Mouse (Mus musculus) urinary bladder, postnatal 25 days (tissue): ENCODE data around the gene Wrnip1.
"Not testable (repeated sequence)": the region's sequence is repeated elsewhere in the genome, so short reads cannot be mapped to it uniquely, and the experiment has no call there.

Experiments
- DNase-seq: peaks from one replicate; pipeline ENCODE4 v3.0.0; 2022; ENCODE audit warnings: low spot score

The Wrnip1 gene

DNA sequence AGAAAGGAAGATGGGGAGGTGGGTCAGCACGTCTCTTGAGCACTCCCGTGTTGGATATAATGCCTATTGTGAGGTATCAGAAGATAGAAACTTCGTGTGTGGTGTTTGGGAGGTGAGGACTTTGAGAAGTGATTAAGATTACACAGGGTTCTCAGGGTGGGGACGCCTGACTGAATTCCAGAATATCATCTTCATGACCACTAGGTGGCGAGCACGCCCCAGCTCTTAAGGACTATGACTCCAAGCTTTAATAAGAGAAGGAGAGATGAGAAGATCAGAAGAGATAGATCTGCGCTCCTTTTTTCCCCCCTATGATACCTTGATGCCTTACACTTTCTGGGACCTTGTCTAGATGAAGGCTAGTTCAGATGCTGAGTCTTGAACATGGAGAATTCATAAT, 50.1 kb downstream of the Wrnip1 start:
- DNase-seq: peak; percentile 34

DNA sequence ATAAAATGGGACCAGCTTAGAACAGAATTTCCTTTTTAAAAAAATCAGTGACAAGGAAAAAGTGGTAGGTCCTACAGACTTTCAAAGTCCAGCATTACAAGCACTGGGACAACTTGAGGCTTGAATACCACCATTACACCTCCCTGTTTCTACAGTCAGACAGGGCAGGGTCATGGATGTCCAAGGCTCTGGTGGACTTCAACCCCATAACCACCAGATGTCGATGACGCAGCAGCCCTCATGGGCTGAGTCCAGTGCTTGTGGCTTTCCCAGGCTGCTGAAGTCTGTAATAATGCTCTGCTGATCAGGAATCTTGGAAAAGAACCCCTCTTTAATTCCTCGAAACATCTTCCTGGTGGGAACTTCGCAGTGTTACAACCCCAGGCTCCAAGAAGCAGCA, 50.7 kb downstream of the Wrnip1 start:
- DNase-seq: no peak

DNA sequence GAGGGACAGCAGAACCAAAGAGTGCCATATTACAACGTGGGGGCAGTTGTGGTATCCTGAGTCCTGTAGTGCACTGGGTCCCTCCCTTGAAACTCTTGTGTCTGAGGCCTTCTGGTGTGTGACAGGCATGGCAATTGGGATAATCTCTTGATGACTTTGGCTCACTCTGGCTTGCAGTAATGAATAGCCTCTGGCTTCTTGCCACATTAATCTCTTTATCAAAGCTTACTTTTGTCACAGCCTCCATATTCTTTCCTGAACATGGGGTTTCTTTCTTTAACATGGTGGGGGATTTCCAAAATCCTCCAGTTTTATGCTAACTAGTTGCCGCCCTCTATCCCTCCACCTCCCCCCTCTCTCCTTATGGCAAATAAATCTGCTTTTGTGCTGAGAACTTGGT, 51.2 kb downstream of the Wrnip1 start:
- DNase-seq: no peak

DNA sequence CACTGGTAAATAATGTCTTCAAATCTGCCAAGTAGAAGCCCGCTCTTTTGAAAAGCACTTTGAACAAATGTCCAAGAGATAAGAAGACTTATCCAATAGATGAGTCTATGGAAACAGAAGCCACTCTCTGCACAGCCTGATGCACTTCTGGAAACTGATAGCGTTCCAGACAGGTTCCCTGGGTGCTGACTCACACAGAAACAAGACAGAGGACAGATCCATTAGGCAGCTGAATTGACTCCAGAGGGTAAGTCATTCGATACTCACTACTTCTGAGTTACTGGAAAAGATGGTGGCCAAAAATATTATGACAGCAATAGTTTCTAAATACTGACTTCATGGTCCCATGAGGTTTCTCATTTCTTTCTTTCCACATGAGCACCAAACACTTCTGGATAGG, 59.0 kb downstream of the Wrnip1 start:
- DNase-seq: no peak

DNA sequence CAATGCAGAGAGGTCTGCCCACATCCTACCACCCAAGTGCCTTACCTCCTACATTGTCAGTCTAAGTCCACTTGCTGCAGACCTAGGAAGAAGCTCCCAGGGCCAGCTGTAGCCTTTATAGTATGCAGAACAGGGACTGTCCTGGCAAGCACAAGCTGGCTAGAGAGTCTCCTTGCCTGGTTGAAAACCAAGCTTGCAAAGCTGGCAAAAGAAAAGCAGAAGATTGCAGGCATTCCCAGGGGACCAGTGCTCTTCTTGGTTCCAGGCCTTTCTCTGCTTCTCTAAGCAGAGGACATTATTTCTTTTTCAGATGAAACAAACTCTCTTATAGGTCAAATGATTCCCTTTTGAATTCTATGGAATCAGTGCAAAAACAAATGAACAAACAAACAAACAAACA, 61.6 kb downstream of the Wrnip1 start:
- no peak for DNase-seq

DNA sequence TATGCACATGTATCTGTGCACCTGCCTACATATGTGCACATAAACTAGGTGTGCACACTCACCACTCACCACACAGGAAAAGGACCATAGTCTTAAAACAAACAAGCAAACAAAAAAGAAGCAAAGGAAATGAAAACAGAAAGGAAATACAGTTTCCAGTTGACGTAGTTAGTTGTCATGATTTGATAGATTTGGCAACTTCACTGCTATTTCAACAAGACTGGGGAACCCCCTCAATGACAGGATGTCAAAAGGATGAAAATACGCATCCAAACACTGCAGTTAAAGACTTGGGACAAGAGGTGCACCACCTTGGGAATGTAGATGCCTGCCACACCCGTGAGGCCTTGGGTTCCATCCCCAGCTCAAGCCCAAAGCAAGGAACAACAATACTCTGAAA, 62.7 kb downstream of the Wrnip1 start:
- not testable (repeated sequence) for DNase-seq

DNA sequence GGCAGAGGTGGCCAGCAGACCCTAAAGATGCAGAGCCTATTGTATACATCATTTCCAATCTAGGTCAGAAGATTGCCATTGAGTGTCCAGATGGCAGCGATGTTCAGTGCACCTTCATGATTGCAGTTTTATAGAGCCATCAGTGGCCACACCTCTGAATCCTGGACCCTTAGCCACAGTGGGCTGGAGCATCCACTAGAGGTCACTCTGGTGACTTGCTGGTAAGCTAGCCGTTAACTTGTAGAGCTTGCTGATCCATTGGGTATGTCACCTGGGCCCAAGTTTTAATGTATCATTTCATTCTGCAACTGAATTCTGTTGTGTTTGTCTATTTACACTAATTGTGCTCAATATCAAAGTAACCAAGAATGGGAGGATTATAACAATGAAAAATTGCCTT, 63.8 kb downstream of the Wrnip1 start:
- DNase-seq: no peak

DNA sequence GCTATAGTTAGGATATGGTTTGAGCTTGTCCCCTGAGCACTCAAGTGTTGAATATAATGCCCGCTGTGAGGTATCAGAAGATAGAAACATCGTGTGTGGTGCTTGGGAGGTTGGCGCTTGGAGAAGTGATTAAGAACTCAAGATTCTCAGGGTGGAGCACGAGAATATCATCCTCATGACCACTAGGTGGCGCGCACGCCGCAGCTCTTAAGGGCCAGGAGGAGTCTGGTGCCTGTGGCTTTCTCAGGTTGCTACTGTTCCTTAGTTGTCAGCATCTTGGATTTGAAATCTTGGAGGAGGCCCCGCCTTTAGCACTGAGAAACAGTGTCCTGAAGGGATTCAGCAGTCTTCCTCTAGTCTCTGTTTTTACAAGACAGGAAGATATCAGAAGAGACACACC, 64.6 kb downstream of the Wrnip1 start:
- DNase-seq: peak; percentile 72

DNA sequence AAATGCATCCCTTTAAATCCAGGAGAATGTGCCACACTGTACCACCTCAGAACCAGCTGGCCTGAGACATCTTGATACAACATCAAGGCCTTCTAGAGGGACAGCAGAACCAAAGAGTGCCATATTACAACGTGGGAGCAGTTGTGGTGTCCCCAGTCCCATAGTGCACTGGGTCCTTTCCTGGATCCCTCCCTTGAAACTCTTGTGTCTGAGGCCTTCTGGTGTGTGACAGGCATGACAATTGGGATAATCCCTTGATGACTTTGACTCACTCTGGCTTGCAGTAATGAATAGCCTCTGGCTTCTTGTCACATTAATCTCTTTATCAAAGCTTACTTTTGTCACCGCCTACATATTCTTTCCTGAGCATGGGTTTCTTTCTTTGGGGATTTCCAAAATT, 65.2 kb downstream of the Wrnip1 start:
- DNase-seq: no peak

DNA sequence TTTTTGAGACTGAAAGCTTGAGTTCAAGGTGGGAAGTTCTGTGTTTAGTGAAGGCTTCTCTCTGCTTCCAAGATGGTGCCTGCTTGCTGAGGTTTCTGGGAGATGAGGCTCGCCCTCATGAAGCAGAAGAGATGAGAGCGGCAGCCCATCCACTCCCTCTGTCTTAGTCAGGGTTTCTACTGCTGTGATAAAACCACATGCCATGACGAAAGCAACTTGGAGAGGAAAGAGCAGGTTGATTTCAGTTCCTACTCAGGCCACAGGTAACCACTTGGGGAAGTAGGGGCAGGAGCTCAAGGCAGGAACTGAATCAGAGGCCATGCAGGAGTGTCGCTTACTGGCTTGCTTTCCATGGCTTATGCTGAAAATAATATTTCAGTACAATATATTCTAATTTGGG, 66.4 kb downstream of the Wrnip1 start:
- DNase-seq: not testable (repeated sequence)

DNA sequence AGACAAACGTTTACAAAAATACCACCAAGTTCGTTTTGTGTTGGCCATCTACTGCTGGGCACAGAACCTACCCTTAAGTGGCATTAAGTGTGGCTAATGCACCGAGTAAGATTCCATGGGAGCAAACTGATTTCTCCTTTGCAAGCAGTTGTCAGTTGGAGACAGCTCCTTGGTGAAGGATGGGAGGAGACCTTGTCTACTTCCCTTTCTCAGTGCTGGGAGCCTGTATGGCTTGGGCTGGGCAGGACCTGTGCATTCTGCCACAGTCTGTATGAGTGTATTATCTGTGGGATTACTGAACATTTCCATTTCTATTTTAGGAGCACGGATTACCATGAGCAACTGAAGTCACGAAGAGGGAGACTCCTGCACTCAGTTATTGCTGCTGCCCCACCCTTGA, 67.0 kb downstream of the Wrnip1 start:
- DNase-seq: no peak
